Mouse (Mus musculus) brain, embryonic 14.5 days (tissue): Measurements from ENCODE around the gene Bloc1s5.

Experiments used
- CTCF ChIP-seq: fragments of 200-500 bp; IDR thresholded peaks from 2 replicates; pipeline ENCODE4 v1.5.1; 2012; ENCODE audit warnings: inconsistent platforms, mild to moderate bottlenecking, moderate library complexity, borderline replicate concordance; ENCODE audit not compliant: insufficient read depth, insufficient read length; ENCODE audit errors: extremely low read depth
- POLR2A ChIP-seq: fragments of 200-500 bp; IDR thresholded peaks from 2 replicates; pipeline ENCODE4 v1.6.1; 2012; ENCODE audit warnings: mild to moderate bottlenecking, inconsistent platforms, borderline replicate concordance; ENCODE audit not compliant: poor library complexity, insufficient read depth, insufficient read length, severe bottlenecking; ENCODE audit errors: extremely low read depth

- TF ChIP-seq CTCF (no peak), POLR2A (no peak)
Observed at GRCm38 (mm10) chr13:38586451-38586850, 48.5 kb downstream of the Bloc1s5 start.
